Mouse (Mus musculus): ENCODE measurements around the gene Ltbp4. TPM values are rescaled to one million over a fixed set of nuclear protein-coding genes. Genes with fewer than 3 reads are reported as not detected.

The Ltbp4 gene
- total and polyA plus RNA-seq, 3 experiments, result 0.43 to 2.6 (median 1.5) TPM

DNA sequence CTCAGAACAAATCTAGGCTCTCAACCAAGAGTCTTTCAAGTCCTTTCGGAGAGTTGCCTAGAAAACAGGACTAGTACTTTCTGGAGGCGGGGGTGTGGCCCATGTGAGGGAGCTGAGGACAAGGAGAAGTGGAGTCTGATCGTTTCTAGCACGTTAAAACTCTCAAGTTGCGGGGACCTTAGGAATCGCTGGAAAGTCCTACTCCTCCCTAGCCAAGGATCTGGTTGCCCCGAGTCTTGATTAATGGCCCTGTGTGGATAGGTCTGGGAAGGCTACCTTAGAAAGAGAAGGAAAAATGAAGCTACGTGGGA, 6.0 kb downstream of the Ltbp4 start:
- peak overlapping the region; percentile 50; the same call in 1 of the 2 replicates for H3K9ac ChIP-seq (ENCODE audit: insufficient read depth, low read depth)
- no peak for DNase-seq (ENCODE audit: extremely low read depth)
- TF ChIP-seq MAZ (IDR thresholded peaks at IDR 0.05; ENCODE audit: low read depth, low read length), result no peak
- TF ChIP-seq ZKSCAN1 (IDR thresholded peaks at IDR 0.05; ENCODE audit: borderline replicate concordance, low read depth, low read length), result no peak
- no peak for TF ChIP-seq POLR2A (IDR thresholded peaks at IDR 0.05; ENCODE audit: low read depth, low read length)
- no peak for TF ChIP-seq SIN3A (IDR thresholded peaks at IDR 0.05; ENCODE audit: low read length)
- no peak for TF ChIP-seq USF2 (conservative IDR thresholded peaks at IDR 0.05; ENCODE audit: low read depth, low read length)
- TF ChIP-seq ELF1 (IDR thresholded peaks at IDR 0.05; ENCODE audit: low read depth, low read length), result no peak
- TF ChIP-seq USF1 (IDR thresholded peaks at IDR 0.05; ENCODE audit: low read depth, low read length), result no peak
- TF ChIP-seq CHD1 (IDR thresholded peaks at IDR 0.05; ENCODE audit: low read depth, low read length), result no peak
- TF ChIP-seq KAT2A (IDR thresholded peaks at IDR 0.05; ENCODE audit: insufficient replicate concordance, low read length), result no peak
- TF ChIP-seq TCF12 (IDR thresholded peaks at IDR 0.05; ENCODE audit: low read depth, low read length), result no peak
- TF ChIP-seq RCOR1 (conservative IDR thresholded peaks at IDR 0.05; ENCODE audit: low read depth, low read length), result no peak
- no peak for TF ChIP-seq ETS1 (conservative IDR thresholded peaks at IDR 0.05; ENCODE audit: low read depth, low read length)
- no peak for TF ChIP-seq POLR2AphosphoS2 (IDR thresholded peaks at IDR 0.05; ENCODE audit: low read depth, low read length)
- TF ChIP-seq SMC3 (IDR thresholded peaks at IDR 0.05; ENCODE audit: low read depth, low read length), result no peak
- TF ChIP-seq RAD21 (IDR thresholded peaks at IDR 0.05; ENCODE audit: low read depth, low read length), result no peak
- TF ChIP-seq NELFE (IDR thresholded peaks at IDR 0.05; ENCODE audit: low read depth, low read length), result no peak
- TF ChIP-seq EP300 (IDR thresholded peaks at IDR 0.05; ENCODE audit: low read length), result peak; percentile 18; the same call in 1 of the 2 replicates
- no peak for TF ChIP-seq CTCF (conservative IDR thresholded peaks at IDR 0.05 in 1 of 2, IDR thresholded peaks at IDR 0.05 in 1 of 2; ENCODE audit: low read depth in 2 of 2, low read length in 2 of 2)
- TF ChIP-seq TBP (conservative IDR thresholded peaks at IDR 0.05; ENCODE audit: low read depth, low read length), result no peak
- peak; percentile 39; the same call in 1 of the 2 replicates for TF ChIP-seq MXI1 (IDR thresholded peaks at IDR 0.05; ENCODE audit: low read depth, low read length)
- TF ChIP-seq MYC (IDR thresholded peaks at IDR 0.05; ENCODE audit: low read depth, low read length), result no peak
- TF ChIP-seq ZMIZ1 (IDR thresholded peaks at IDR 0.05; ENCODE audit: low read depth, low read length), result no peak
- TF ChIP-seq ZNF384 (IDR thresholded peaks at IDR 0.05; ENCODE audit: low read depth, low read length), result no peak
- no peak for TF ChIP-seq HCFC1 (IDR thresholded peaks at IDR 0.05; ENCODE audit: low read depth, low read length)
- TF ChIP-seq ZC3H11A (IDR thresholded peaks at IDR 0.05; ENCODE audit: low read depth, low read length), result no peak
- TF ChIP-seq UBTF (IDR thresholded peaks at IDR 0.05; ENCODE audit: low read depth, low read length), result no peak
- TF ChIP-seq MAX (IDR thresholded peaks at IDR 0.05; ENCODE audit: low read length), result no peak
- no peak for TF ChIP-seq MAFK (IDR thresholded peaks at IDR 0.05; ENCODE audit: insufficient replicate concordance, low read length)
- no peak for TF ChIP-seq E2F4 (IDR thresholded peaks at IDR 0.05; ENCODE audit: insufficient replicate concordance, low read depth, low read length)
- no peak for TF ChIP-seq MEF2A (IDR thresholded peaks at IDR 0.05; ENCODE audit: borderline replicate concordance, low read depth, low read length)
- no peak for TF ChIP-seq JUN (IDR thresholded peaks at IDR 0.05; ENCODE audit: insufficient read depth, low read depth, low read length)
- peak; percentile 37; the same call in 1 of the 2 replicates for TF ChIP-seq CHD2 (IDR thresholded peaks at IDR 0.05; ENCODE audit: low read length)
- TF ChIP-seq JUND (conservative IDR thresholded peaks at IDR 0.05; ENCODE audit: low read depth, low read length), result no peak
- 0 out of 2 replicates have a peak, but pooled peaks have one; percentile 10 for TF ChIP-seq NRF1 (IDR thresholded peaks at IDR 0.05; ENCODE audit: low read depth, low read length)
- no peaks in the 10 kb centered on the region for H3K79me2 ChIP-seq (replicated peaks; ENCODE audit: control insufficient read depth, extremely low read depth, insufficient read depth, poor library complexity, severe bottlenecking)
- dilution Hi-C loops (cut with MboI; ENCODE audit: extremely low pct_ligation_motif_present, extremely low pct_unique_long_range_greater_than_20kb, low sequenced_read_pairs) (no loop called here), in situ Hi-C loops (cut with MboI; ENCODE audit: low pct_ligation_motif_present, low pct_unique_long_range_greater_than_20kb, low sequenced_read_pairs) (loop anchor here (10.0 kb wide), 1 partner anchor 193 kb away; the partner anchor contains the start of gene Hipk4)
- peak overlapping the region; percentile 83 for H3K4me2 ChIP-seq (ENCODE audit: insufficient read depth, low read depth, poor library complexity, severe bottlenecking)
- no peaks in the 10 kb centered on the region for H3K9me3 ChIP-seq (replicated peaks; ENCODE audit: low read length)
- H3K27ac ChIP-seq (ENCODE audit: insufficient read depth, low read depth), result peak overlapping the region; percentile 70; the same call in 1 of the 2 replicates
- no peaks in the 10 kb centered on the region for H3K36me3 ChIP-seq (replicated peaks in 1 of 2; ENCODE audit: control insufficient read depth in 1 of 2, insufficient read depth in 1 of 2, low read length in 1 of 2)
- H3K4me3 ChIP-seq (replicated peaks in 1 of 3; ENCODE audit: low read depth in 2 of 3, low read length in 2 of 3, poor library complexity in 1 of 3), result peak overlapping the region; percentile 4 to 66 (median 50)
- peaks cover 4 to 37% of the 10 kb centered on the region in 2 experiments for H3K4me1 ChIP-seq (ENCODE audit: control insufficient read depth in 1 of 2, insufficient read depth in 2 of 2)
- H3K27me3 ChIP-seq (replicated peaks), result peaks cover 42% of the 10 kb centered on the region
